Mouse (Mus musculus): Measurements from ENCODE around the gene Foxj1. TPM values are rescaled to one million over a fixed set of nuclear protein-coding genes. Genes with fewer than 3 reads are reported as not detected.

Gene Foxj1
- polyA plus RNA-seq, 1 experiment from 2014 or later = 16.2 TPM

- Histone ChIP-seq H3K9ac (no peak overlapping the region), H3K4me2 (replicated peaks) (peak overlapping the region; percentile 52; the same call in 1 of the 2 replicates), H3K4me3 (replicated peaks; ENCODE audit: low read length) (no peak overlapping the region), H3K9me3 (ENCODE audit: control insufficient read depth, low read length) (no peaks in the 10 kb centered on the region), H3K4me1 (replicated peaks; ENCODE audit: control insufficient read depth, insufficient read depth, low read length) (peaks cover 9% of the 10 kb centered on the region), H3K27me3 (ENCODE audit: control insufficient read depth, insufficient read depth, low read length) (peaks cover 59% of the 10 kb centered on the region), H3K36me3 (replicated peaks; ENCODE audit: control insufficient read depth, insufficient read depth) (0 out of 2 replicates have a peak, but pooled peaks cover under 1% of the 10 kb centered on the region), H3K27ac (no peak overlapping the region)
- ATAC-seq (ENCODE audit: low FRiP score) (no peak), DNase-seq (ENCODE audit: low spot score) (peak; percentile 25)
- 2% methylated on average over 11 of the region's 11 CpGs for WGBS
Measured at GRCm38 (mm10) chr11:116282089-116282488, 53.1 kb downstream of the Foxj1 start.

- Histone ChIP-seq H3K4me3 (replicated peaks; ENCODE audit: low read length) (peak overlapping the region; percentile 30), H3K4me2 (replicated peaks) (peak overlapping the region; percentile 52), H3K36me3 (replicated peaks; ENCODE audit: control insufficient read depth, insufficient read depth) (no peaks in the 10 kb centered on the region), H3K4me1 (replicated peaks; ENCODE audit: control insufficient read depth, insufficient read depth, low read length) (peaks cover 9% of the 10 kb centered on the region), H3K27me3 (ENCODE audit: control insufficient read depth, insufficient read depth, low read length) (peaks cover 59% of the 10 kb centered on the region), H3K9me3 (ENCODE audit: control insufficient read depth, low read length) (no peaks in the 10 kb centered on the region), H3K9ac (peak overlapping the region; percentile 51; the same call in 1 of the 2 replicates), H3K27ac (no peak overlapping the region)
- 2% methylated on average over 18 of the region's 18 CpGs for WGBS
- ATAC-seq (ENCODE audit: low FRiP score) (no peak), DNase-seq (ENCODE audit: low spot score) (no peak)
Measured at GRCm38 (mm10) chr11:116281671-116282070, 53.5 kb downstream of the Foxj1 start.

GRCm38 (mm10) chr11:116280751-116281663, 54.2 kb downstream of the Foxj1 start, which contains the start of gene Galr2:
Gene Galr2 (plus strand): TSS chr11:116280939.
- H3K4me2 ChIP-seq (replicated peaks) = peak within 1 kb of the TSS; percentile 52
- H3K9me3 ChIP-seq (ENCODE audit: control insufficient read depth, low read length) = no peaks in the 10 kb centered on the region
- no peaks in the 10 kb centered on the region for H3K36me3 ChIP-seq (replicated peaks; ENCODE audit: control insufficient read depth, insufficient read depth)
- DNase-seq (ENCODE audit: low spot score) = peak; percentile 27
- 6% methylated on average over 48 of the region's 48 CpGs for WGBS
- peaks cover 9% of the 10 kb centered on the region for H3K4me1 ChIP-seq (replicated peaks; ENCODE audit: control insufficient read depth, insufficient read depth, low read length)
- peaks cover 59% of the 10 kb centered on the region for H3K27me3 ChIP-seq (ENCODE audit: control insufficient read depth, insufficient read depth, low read length)
- no peak for ATAC-seq (ENCODE audit: low FRiP score)
- H3K4me3 ChIP-seq (replicated peaks; ENCODE audit: low read length) = peak within 1 kb of the TSS; percentile 30
- H3K9ac ChIP-seq = peak within 1 kb of the TSS; percentile 51; the same call in 1 of the 2 replicates
- no peak within 1 kb of the TSS for H3K27ac ChIP-seq

Other genes with a start within 250 kb of the Foxj1 start
- gene Wbp2, start 248.4 kb downstream of the Foxj1 start, polyA plus RNA-seq (2014; fragmentation: Nextera tagmentation; extraction: Ambion mirVana) = 164 and 183 TPM in 2 replicates
- 9.4 and 10.6 TPM in 2 replicates for gene Trim47, start 208.2 kb downstream of the Foxj1 start, polyA plus RNA-seq (2014; fragmentation: Nextera tagmentation; extraction: Ambion mirVana)
- gene Trim65, start 204.3 kb downstream of the Foxj1 start, polyA plus RNA-seq (2014; fragmentation: Nextera tagmentation; extraction: Ambion mirVana) = 2.7 and 2.9 TPM in 2 replicates
- 79.4 and 83.1 TPM in 2 replicates for gene Mrpl38, start 196.5 kb downstream of the Foxj1 start, polyA plus RNA-seq (2014; fragmentation: Nextera tagmentation; extraction: Ambion mirVana)
- 43.0 and 45.4 TPM in 2 replicates for gene Fbf1, start 167.2 kb downstream of the Foxj1 start, polyA plus RNA-seq (2014; fragmentation: Nextera tagmentation; extraction: Ambion mirVana)
- 80.7 and 88.0 TPM in 2 replicates for gene Ten1, start 136.5 kb downstream of the Foxj1 start, polyA plus RNA-seq (2014; fragmentation: Nextera tagmentation; extraction: Ambion mirVana)
- gene Acox1, start 136.4 kb downstream of the Foxj1 start, polyA plus RNA-seq (2014; fragmentation: Nextera tagmentation; extraction: Ambion mirVana) = 67.5 and 75.7 TPM in 2 replicates
- gene Evpl, start 97.3 kb downstream of the Foxj1 start, polyA plus RNA-seq (2014; fragmentation: Nextera tagmentation; extraction: Ambion mirVana) = 0.62 and 0.64 TPM in 2 replicates
- 52.0 and 54.0 TPM in 2 replicates for gene Srp68, start 61.2 kb downstream of the Foxj1 start, polyA plus RNA-seq (2014; fragmentation: Nextera tagmentation; extraction: Ambion mirVana)
- gene Galr2, start 54.5 kb downstream of the Foxj1 start, polyA plus RNA-seq (2014; fragmentation: Nextera tagmentation; extraction: Ambion mirVana) = 0.55 and 0.57 TPM in 2 replicates
- gene Exoc7, start 28.2 kb downstream of the Foxj1 start, polyA plus RNA-seq (2014; fragmentation: Nextera tagmentation; extraction: Ambion mirVana) = 115 and 118 TPM in 2 replicates
- gene Rnf157, start 77.6 kb upstream of the Foxj1 start, polyA plus RNA-seq (2014; fragmentation: Nextera tagmentation; extraction: Ambion mirVana) = 68.5 and 75.5 TPM in 2 replicates
- 61.4 and 67.6 TPM in 2 replicates for gene Ubald2, start 98.7 kb upstream of the Foxj1 start, polyA plus RNA-seq (2014; fragmentation: Nextera tagmentation; extraction: Ambion mirVana)
- 0.09 TPM in 1 of 2 replicates, not detected in the other for gene Qrich2, start 130.8 kb upstream of the Foxj1 start, polyA plus RNA-seq (2014; fragmentation: Nextera tagmentation; extraction: Ambion mirVana)
- gene Prpsap1, start 158.8 kb upstream of the Foxj1 start, polyA plus RNA-seq (2014; fragmentation: Nextera tagmentation; extraction: Ambion mirVana) = 162 and 173 TPM in 2 replicates
- gene Sphk1, start 195.5 kb upstream of the Foxj1 start, polyA plus RNA-seq (2014; fragmentation: Nextera tagmentation; extraction: Ambion mirVana) = 4.0 and 4.1 TPM in 2 replicates
- 27.5 and 28.5 TPM in 2 replicates for gene Ube2o, start 246.0 kb upstream of the Foxj1 start, polyA plus RNA-seq (2014; fragmentation: Nextera tagmentation; extraction: Ambion mirVana)